Mouse (Mus musculus) frontal cortex, postnatal 10 days (tissue): Measurements from ENCODE around the gene Aifm3.
"Not testable (repeated sequence)": the region's sequence is repeated elsewhere in the genome, so short reads cannot be mapped to it uniquely, and the experiment has no call there.

Source experiments
- DNase-seq, 2 experiments: peaks; one replicate each; pipeline ENCODE4 v3.0.0; 2022; ENCODE audit warnings: low spot score in 2 of 2, mixed read lengths in 1 of 2

The Aifm3 gene

GRCm38 (mm10) chr16:17499249-17499883, 10.0 kb downstream of the Aifm3 start:
- peak; percentile 39 to 46 for DNase-seq

GRCm38 (mm10) chr16:17502681-17503080, 13.3 kb downstream of the Aifm3 start:
- DNase-seq = no peak

- no peak for DNase-seq
Measured at GRCm38 (mm10) chr16:17507018-17507552, 17.7 kb downstream of the Aifm3 start.

GRCm38 (mm10) chr16:17508031-17508430, 18.6 kb downstream of the Aifm3 start:
- not testable (repeated sequence) for DNase-seq

GRCm38 (mm10) chr16:17508546-17509239, 19.3 kb downstream of the Aifm3 start, which contains the start of gene Lztr1:
Gene Lztr1, plus strand, starts transcription at chr16:17508688.
- peak; percentile 79 to 87 for DNase-seq

- DNase-seq = no peak
Measured at GRCm38 (mm10) chr16:17509240-17509597, 19.8 kb downstream of the Aifm3 start.

GRCm38 (mm10) chr16:17510143-17510542, 20.7 kb downstream of the Aifm3 start:
- no peak for DNase-seq

GRCm38 (mm10) chr16:17510686-17511085, 21.3 kb downstream of the Aifm3 start:
- DNase-seq = no peak

GRCm38 (mm10) chr16:17511431-17511830, 22.0 kb downstream of the Aifm3 start:
- no peak for DNase-seq

- DNase-seq = no peak
Measured at GRCm38 (mm10) chr16:17518910-17519309, 29.5 kb downstream of the Aifm3 start.

GRCm38 (mm10) chr16:17524156-17524555, 34.7 kb downstream of the Aifm3 start:
- no peak for DNase-seq

GRCm38 (mm10) chr16:17525524-17525923, 36.1 kb downstream of the Aifm3 start:
- DNase-seq = no peak

- no peak for DNase-seq
Measured at GRCm38 (mm10) chr16:17526223-17526622, 36.8 kb downstream of the Aifm3 start.

- no peak for DNase-seq
Measured at GRCm38 (mm10) chr16:17527606-17528005, 38.2 kb downstream of the Aifm3 start.

- no peak for DNase-seq
Measured at GRCm38 (mm10) chr16:17528276-17528675, 38.9 kb downstream of the Aifm3 start.

GRCm38 (mm10) chr16:17529981-17530586, 40.7 kb downstream of the Aifm3 start:
- no peak for DNase-seq

- peak; percentile 93 to 95 for DNase-seq
Measured at GRCm38 (mm10) chr16:17530640-17531288, 41.4 kb downstream of the Aifm3 start, which contains the start of gene Thap7. Gene Thap7, minus strand, starts transcription at chr16:17531136.

GRCm38 (mm10) chr16:17532271-17532670, 42.9 kb downstream of the Aifm3 start:
- DNase-seq = no peak

- no peak for DNase-seq
Measured at GRCm38 (mm10) chr16:17532676-17533329, 43.4 kb downstream of the Aifm3 start.

- DNase-seq = no peak
Measured at GRCm38 (mm10) chr16:17536584-17536983, 47.2 kb downstream of the Aifm3 start.

GRCm38 (mm10) chr16:17542632-17543031, 53.2 kb downstream of the Aifm3 start:
- no peak for DNase-seq

- no peak for DNase-seq
Measured at GRCm38 (mm10) chr16:17552837-17553236, 63.4 kb downstream of the Aifm3 start.
